Mouse (Mus musculus): ENCODE results near the gene Pcgf5.
A peak's percentile ranks its signal among the peaks of the same experiment; 100 is the strongest.
"Not testable (repeated sequence)": the region's sequence is repeated elsewhere in the genome, so short reads cannot be mapped to it uniquely, and the experiment has no call there.

The Pcgf5 gene

GRCm38 (mm10) chr19:36390714-36391113 lies 42.6 kb downstream of the Pcgf5 start:
- DNase-seq: no peak

DNA sequence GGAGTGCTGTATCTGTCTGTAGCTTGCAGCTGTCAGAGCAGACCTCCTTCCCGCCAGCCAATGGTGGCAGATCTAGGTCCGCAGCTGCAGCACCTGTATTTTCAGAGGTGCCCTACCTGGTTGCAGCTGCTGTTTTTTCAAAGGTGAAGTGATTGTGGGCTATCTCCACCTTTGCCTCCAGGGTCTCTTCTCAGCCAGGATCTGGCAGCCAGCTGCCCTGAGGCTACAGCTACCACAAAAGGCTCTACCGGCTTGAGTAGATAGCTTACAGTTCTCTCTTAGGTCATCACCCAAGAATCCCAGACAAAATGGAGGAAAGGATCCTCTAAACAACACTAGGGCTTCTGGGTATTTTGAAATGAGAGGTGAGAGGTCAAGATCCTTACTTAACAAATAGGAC lies 50.4 kb downstream of the Pcgf5 start:
- DNase-seq: no peak

- no peak for DNase-seq
Observed at GRCm38 (mm10) chr19:36408352-36409100, 60.4 kb downstream of the Pcgf5 start.

DNA sequence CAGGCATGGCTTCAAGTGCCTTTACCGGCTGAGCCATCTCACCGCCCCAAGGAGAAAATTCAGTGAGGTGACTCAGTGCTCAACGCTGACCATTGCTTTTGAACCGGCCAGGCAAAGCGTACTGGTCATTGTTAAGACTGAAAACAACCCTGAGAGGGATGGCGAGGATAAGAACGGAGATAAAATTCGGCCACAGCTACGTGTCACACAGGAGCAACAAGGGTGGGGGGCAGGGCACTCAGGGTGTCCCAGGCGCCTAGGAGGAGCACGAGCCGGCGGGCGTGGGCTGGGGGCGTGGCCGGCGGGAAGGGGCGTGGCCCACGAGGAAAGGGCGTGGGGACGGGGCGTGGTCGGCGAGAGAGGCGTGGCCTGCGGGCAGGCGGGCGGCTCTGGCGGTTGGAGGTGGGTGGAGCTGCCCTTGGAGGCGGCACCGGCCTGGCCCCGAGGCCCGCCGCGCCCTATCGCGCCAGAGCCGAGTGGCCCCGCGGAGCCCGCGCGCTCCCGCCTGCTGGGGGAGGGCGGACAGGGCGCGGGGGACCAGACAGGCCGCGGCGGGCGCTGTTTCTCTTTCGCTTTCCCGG lies 61.3 kb downstream of the Pcgf5 start:
- peak; percentile 86 for DNase-seq

DNA sequence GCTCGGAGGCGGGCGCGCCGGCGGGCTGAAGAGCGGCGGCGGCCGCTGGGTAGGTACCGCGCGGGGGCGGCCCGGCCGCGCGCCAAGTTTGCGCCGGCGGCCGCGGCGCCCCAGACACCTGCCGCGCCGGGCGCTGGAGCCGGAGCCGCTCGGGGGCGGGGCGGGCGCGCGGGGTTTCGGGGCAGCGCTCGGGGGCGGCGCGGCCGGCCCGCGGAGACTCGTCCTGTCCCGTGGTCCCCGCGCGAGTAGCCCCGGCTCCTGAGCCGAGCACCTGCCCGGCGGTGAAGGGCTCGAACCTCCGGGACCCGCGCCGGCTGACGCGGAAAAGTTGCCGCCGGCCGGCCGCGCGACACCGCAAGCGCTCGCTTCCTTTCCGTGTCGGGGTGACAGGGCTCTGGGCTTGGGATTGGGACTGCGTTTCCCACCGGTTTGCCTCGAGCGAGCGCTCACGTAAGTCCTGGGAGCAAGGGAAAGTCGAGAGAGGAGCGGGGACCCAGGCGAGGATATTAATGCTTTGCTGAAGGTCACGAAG lies 61.8 kb downstream of the Pcgf5 start:
- peak; percentile 31 for DNase-seq

DNA sequence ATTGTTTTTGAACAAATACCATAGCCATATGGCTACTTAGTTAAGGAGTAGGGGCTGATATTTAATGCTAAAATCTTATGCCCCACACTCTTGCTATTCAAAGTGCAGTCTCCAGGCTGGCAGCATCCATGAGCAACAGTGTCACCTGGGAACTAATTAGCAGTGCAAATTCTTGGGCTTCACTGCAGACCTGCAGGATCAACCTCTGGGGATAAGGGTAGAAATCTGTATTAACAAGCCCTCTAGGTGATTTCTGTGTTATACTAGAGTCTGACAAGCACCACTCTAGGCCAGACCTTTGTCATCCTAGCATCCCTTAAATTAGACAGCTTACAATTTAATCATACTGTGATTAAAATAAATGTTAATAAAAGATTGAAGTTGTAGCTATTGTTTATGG lies 71.8 kb downstream of the Pcgf5 start:
- no peak for DNase-seq

DNA sequence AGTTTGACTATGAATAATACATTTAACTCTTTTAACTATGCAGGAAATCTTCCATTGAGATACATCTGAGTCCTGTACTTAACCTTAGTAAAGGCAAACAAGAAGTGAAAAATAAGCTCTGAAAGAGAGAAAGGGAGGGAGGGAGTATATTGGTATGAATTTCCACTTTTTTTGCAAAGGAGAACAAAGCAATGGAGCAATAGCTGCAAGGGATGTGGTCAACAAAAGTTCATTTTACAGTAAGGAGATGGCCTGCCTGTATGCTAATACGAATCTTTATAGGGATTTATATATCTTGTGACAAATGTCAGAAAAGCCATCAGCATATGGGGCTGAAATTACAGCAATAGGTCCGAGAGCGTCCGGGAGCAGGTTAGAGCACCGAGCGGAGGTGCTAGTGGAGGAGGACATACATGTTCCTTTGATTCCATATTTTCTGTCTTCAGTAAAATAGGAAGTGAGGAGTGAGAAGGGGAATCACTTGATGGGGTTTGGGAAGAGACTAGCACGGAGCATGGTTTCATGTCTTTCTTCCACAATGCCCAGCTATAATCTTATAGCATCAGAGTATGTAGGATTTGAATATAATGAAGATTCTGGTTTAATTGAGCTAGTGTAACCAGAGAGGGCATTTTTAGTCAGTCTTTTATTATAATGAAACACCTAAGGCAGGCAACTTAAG lies 79.2 kb downstream of the Pcgf5 start:
- DNase-seq: no peak

- no peak for DNase-seq
Observed at GRCm38 (mm10) chr19:36428116-36428515, 80.0 kb downstream of the Pcgf5 start.

GRCm38 (mm10) chr19:36429354-36429753 lies 81.2 kb downstream of the Pcgf5 start:
- no peak for DNase-seq

DNA sequence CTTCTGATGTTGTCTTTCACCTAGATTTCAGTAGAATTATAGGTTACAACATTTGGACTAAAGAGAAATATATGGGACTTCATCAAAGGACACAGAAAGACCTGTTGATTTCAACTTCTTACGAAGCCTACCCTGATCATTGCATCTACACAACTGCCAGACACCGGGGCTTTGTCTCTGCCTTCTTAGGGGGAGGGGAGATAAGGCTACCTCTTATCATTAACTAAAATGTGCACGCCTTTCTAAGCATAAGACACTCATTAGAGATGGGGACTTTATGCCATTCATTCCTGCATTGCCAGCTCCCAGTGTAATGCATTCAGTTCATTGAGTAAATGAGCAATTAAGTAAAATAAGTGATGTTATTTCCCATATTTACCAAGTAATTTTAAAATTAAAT lies 85.1 kb downstream of the Pcgf5 start:
- no peak for DNase-seq

DNA sequence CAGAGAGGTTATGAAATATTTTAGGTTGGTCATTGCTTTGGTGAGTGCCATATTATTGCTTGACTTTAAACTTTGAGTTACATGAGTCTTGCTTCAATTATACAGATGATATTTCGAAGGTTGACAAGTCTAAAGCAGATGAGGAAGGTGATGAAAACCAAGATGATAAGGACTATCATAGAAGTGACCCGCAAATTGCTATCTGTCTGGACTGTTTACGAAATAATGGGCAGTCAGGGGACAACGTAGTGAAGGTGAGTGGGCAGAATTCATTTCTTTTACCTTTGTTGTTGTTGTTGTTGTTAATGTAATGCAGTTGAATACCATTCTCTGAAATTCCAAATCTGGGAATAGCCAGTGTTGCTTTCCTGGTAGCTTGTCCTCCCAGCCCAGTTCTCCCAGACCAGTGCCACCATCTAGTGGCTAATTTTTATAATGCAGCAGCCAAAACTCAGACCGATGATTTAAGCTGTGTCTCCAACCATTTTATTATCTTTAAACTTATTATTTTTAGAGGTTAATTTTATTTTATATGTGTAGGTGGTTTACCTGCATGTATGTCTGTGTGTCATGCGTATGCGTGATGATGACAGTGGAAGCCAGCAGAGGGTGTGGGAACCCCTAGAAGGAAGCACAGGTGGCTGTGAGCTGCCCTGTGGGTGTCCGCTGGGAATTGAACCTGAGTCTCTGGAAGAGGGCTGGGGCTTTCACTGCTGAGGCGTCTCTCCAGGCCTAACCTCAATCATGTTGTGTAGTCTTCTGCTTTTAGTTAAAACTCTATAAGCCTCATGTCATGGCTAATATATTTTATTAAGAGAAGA lies 92.0 kb downstream of the Pcgf5 start:
- DNase-seq: peak; percentile 52

- no peak for DNase-seq
Observed at GRCm38 (mm10) chr19:36450997-36451608, 103.0 kb downstream of the Pcgf5 start.

DNA sequence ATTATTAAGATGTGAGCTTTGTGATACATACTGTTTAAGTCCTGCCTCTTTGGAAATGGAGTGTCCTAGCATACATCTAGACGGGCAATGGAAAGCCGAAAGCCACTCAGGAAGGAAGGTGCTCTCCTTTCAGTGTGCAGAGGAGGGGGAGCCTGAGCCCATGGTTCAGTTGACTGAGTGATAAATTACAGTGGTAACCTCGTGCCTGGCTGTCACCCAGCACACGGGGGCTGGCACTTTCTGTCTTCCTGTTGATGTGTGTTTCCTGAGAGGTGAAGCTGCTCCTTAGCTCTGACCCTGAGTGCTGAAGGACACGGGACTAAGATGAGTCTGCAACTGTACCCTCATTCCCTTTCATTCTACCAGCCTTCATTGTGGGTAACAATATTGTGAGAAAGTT lies 103.6 kb downstream of the Pcgf5 start:
- no peak for DNase-seq

DNA sequence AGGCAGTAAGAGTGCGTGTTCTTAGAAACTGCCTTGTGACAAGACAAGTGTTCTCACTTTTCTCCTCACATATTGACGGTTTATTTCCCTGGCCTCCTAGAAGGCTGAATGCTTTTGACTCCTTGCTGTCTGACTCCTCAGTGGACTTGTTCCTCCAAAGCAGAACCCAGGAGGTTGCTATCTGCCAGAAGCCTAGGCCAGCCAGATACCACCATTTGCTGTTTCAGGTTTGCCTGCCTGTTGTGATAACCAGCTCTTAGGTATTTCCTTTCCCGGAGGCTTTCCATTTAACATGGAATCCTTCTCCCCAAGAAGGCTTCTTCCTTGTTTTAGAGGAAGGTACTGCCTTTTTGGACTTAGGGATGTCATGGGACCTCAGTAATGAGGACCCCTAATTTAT lies 104.1 kb downstream of the Pcgf5 start:
- DNase-seq: not testable (repeated sequence)

- DNase-seq: no peak
Observed at GRCm38 (mm10) chr19:36453451-36453850, 105.3 kb downstream of the Pcgf5 start.

GRCm38 (mm10) chr19:36470106-36470505 lies 122.0 kb downstream of the Pcgf5 start:
- peak; percentile 81 for DNase-seq

GRCm38 (mm10) chr19:36471325-36471724 lies 123.2 kb downstream of the Pcgf5 start:
- no peak for DNase-seq

- DNase-seq: no peak
Observed at GRCm38 (mm10) chr19:36476596-36476995, 128.5 kb downstream of the Pcgf5 start.

DNA sequence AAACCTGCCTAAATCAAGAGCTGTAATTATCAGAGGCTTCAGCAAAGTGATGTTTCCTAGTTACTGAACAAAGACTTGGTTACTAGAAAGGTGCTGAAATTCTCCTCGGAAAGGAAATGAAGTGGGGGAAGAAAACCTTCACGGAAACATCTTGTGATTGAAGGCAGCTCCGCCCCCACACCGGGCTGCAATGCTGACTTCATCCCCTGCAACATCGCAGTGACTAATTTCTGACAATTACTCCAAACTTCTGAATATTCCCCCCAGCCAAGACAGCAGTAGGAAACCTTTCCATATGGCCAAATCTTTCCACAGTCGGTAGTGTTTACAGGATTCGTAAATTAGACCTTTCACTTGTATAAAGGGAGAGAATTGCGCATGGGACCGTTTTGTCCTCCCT lies 129.0 kb downstream of the Pcgf5 start:
- DNase-seq: no peak

DNA sequence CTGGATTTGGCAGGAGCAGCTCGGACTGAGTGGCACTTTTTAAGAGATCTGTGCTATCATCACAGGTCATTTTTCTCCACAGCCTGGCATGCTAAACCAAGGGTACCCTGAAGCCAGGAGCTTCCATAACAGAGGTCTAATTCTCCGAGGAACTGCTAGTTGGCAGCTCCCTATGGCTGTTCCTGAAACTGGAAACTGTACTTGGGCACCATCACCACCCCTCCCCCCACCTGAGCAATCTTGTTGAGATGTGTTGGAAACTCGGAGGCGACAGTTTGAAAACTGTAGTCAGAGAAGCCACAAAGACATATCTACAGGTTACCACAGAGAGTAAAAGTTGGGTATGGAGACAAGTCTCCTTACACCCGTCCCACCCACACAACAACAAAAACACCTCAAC lies 129.6 kb downstream of the Pcgf5 start:
- DNase-seq: no peak

GRCm38 (mm10) chr19:36490911-36491310 lies 142.8 kb downstream of the Pcgf5 start:
- no peak for DNase-seq

- DNase-seq: no peak
Observed at GRCm38 (mm10) chr19:36495555-36495954, 147.4 kb downstream of the Pcgf5 start.

DNA sequence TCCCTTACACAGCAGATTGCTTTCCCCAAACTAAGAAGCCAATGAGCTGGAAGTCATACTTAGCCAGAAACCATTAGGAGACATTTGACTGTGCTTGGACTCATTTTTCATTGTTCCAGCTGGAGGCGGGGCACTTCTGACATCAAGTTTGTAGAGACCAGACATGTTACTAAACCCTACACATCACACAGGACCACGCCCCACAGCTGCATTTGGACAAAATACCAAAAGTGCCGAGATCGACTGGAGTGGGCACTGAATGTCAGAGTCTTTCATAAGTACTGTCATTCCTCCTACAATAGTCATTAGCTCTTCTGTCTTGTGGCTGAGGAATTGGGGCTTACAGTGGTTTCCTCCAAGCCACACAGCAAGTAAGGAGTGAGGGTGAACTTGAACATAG lies 148.4 kb downstream of the Pcgf5 start:
- DNase-seq: no peak
